Mouse (Mus musculus): ENCODE data around the gene Myh7.
"Not testable (repeated sequence)": the region's sequence is repeated elsewhere in the genome, so short reads cannot be mapped to it uniquely, and the experiment has no call there.

The Myh7 gene

DNA sequence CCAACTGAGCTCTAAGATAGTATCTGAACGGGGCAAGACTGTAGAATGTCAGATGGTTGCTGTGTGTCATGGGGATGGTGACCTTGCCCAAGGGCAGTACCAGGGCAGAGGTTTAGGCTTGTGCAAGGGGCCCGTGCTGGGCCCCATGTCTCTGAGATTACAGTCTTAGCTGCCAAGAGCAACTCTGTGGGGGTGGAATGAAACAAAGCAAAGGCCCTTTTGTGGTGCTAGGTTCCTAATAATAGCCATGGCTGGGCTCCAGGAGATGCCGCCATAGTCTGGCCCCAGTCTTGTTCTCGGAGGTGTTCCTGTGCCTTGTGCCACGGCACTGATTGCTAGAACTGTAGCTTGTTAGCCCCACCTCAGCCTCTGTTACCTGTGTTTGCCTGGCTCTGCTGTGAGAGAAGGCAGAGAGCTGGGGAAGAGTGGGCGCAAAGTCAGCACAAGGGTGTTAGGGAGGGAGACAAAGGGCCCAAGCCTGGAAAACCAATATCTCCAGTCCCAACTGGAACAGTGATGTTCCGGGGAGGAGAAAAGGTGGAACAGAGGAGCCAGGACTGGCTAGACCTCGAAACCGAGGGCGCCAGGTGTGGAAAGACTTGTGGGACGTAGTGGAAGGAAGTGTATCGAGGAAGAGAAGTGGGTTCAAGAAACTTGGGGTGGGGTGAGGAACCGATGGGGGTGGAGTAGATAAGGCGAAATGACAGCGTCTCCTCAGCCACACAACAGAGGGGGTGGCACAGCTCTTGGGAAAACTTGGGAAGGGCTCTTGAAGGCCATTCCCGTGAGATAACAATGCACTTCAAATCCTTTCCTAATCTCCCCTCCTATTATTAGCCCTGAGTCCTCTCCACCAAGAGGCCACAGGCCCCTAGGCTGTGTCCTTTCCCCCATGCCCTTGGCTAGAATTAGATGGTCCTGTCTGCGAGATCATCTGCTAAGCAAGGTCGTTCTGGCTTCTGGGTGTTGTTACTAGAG lies 9.7 kb upstream of the Myh7 start:
- no peak for DNase-seq (ENCODE audit: low spot score)

DNA sequence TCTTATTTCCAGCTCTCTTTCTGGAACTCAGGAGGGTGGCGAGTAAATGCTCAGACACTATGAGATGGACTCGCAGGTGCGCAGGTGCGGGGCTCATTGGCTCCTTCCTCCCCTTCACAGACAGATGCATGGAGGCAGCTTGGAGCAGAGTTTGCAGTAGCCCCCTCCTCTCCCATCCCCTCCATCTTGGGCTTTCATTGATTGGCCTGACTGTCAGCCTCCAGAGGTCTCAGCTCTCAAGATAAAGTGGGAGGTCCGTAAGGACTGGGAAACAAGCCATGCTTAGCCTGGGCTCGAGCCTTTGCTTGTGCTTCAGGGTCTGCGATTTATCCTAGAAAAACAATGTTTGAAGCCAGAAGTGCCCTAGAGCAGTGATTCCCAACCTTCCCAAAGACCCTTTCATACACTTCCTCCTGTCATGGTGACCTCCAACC lies 8.3 kb upstream of the Myh7 start:
- DNase-seq (ENCODE audit: low spot score), result no peak

DNA sequence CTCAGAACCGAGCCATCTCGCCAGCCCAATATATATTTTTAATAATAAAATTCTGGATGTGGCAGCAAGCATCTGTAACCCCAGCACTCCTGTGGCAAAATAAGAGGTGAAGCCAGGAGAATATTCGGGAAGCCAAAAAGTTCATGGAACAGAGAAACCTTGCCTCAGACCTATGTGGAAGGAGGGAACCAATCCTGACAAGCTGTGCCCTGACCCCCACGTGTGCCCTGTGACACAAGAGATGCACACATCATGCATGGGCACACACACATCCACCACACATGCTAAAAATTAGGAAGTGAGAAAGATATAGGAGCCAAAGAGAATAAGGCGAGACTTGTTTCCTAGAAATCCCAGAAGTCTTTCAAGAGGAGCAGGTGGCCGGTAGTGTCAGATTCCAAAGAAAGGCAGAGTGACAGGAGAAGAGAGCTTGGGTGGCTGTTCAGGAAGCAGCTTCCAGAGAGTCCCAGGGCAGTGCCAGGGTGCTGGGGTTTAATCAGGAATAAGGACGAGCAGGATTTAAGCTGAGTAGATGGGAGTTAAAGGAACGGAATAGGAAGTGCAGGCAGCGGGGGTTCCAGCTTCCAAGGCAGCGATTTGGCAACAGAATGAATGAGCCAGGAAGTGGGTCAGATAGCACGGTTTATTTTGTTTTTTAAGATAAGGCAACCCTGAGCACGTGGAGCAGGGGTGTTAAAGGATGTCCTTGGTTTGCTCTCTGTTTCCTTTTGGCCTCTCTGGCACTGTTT lies 7.7 kb upstream of the Myh7 start:
- DNase-seq (ENCODE audit: low spot score), result no peak

DNA sequence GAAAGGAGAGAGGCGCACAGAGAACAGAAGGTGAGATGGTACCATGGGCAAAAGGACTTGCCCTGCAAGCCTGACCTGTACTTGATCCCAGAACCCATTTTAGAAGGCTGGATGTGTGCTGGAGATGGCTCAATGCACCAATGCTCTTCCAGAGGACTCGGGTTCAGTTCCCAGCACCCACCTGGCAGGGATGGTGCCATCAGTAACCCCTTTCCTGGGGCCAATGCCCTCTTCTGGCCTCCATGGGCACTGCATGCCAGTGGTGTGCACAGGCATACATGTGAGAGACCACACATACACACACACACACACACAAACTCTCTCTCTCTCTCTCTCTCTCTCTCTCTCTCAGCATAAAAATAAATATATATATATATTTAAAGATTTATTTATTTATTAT lies 7.0 kb upstream of the Myh7 start:
- DNase-seq (ENCODE audit: low spot score), result no peak

DNA sequence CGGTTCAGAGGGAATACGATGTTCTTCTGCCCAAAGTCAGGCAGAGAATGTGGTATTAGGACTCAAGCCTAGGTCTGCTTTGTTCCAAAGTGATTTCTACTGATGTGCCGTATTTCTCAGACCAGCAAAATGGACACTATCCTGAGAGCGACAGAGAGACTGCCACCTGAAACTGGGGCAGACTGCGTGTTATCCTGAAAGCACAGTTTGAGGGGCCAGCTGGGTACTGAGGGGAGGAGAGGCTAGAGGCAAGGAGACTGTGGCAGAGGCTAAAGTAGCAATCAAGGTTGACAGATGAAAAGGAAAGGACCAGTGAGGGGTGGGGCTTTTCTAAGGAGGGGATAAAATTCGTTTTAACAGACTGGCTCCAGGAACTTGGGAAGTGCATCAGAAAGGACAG lies 6.4 kb upstream of the Myh7 start:
- no peak for DNase-seq (ENCODE audit: low spot score)

DNA sequence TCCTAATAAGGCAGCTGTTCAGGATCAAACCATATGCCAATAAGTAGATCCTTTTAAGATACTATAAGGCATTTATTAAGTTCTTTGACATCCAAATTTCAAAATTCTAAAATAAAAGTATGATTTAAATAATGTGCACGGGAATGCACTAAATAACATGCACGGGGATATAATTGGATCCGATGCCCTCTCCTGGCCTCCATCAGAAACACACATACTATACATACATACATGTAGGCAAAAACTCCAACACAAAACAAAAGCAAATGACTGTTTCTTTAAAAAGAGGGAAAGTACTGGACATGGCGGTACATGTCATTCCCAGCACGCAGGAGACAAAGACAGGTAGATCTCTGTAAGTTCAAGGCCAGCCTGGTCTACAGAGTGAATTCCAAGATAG lies 5.4 kb upstream of the Myh7 start:
- DNase-seq (ENCODE audit: low spot score), result not testable (repeated sequence)

DNA sequence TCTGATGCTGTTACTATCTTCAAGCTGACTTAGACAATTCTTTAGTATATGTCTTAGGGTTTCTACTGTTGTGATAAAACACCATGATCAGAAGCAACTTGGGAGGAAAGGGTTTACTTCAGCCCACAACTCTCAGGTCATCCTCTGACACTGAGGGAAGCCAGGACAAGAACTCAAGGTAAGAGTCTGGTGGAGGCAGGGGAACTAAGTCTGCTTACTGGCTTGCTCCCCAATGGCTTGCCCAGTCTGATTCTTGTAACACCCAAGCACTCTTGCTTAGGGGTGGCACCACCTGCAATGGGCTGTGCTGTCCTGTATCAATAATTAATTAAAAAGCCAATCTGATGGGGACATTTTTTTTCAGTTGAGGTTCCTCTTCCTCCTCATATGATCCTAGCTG lies 4.3 kb upstream of the Myh7 start:
- no peak for DNase-seq (ENCODE audit: low spot score)

DNA sequence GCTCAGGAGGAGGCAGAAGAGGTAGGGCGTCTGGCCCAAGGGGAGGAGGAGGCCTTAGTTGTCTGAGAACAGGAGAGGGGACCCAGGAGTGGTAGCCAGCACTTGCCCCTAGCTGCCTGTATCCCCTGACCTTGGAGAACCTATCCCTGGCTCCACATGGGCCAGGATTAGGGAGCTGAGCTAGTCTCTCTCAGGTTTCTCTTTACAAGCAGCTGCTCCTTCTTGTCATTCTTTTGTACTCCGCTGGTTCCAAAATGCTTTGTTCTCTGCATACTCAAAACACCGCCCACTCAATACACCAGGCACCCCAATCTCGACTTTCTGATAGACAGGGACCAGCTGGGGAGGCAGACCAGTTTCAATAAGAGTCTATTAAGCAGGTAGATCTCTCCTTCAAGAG lies 2.9 kb upstream of the Myh7 start:
- DNase-seq (ENCODE audit: low spot score), result no peak

DNA sequence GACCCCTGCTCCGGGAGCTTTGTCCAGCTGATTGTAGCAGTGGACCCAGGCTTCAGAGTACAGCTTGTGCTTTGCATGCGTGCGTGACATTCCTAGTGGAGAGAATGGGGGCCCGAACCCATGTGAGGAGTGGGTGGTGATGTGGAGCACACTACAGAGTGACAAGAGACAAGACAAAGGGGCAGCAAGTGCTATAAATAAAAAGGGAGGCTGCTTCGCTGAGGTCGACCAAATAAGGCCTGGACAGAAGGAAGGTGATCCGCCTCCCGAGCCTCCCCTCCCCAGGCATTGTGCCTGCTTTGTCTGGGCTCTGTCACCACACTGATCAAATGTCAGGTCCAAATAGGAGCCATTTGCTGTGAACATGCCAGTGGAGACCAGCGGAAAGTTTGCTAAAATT lies 2.4 kb upstream of the Myh7 start:
- no peak for DNase-seq (ENCODE audit: low spot score)

DNA sequence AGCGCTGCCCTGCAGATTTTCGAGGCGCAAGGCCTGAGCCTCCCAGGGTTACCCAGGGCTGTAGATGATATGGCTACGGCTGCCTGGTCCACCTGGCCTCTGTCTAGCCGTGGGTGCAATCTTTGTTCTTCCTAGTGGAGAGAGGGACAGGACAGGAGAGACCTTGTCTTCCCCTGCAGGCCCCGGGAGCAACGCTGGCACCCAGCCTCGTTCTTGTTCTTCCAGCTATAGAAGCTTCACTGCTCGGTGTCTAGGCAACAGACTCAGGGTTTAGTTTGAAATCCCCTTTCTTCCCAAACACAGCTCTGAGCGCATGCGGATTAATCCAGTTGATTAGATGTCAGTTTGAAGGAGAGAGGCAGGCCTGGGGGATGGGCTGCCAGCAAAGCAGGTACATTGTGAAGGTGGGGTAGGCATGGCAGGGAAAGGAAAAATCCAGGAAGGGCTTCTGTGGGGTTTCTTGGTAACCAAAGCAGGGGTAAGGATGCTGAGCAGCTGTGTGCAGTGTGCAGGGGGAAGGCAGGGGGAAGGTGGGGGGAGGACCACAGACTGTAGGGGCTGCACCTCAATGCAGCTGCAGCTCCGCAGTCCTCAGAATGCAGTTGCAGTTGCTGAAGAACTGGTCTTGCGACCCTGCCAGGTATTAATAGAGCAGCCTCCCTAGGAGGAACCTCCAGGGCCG lies 1.2 kb upstream of the Myh7 start:
- DNase-seq (ENCODE audit: low spot score), result no peak

DNA sequence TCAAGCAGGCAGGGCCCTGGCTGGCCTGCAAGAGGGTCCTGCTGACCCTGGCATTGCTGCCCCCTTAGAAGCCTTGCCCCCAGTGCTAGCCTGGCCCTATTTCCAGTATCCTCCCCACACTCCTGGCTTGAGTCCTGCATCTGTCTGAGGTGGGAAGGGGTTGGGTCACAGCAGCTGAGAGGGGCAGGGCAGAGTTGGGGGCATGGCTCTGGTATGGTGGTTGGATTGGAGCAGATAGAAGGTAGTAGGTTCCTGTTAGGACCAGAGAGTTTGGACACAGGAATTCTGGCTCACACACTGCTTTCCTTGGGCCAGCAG lies 402 bp upstream of the Myh7 start:
- no peak for DNase-seq (ENCODE audit: low spot score)

DNA sequence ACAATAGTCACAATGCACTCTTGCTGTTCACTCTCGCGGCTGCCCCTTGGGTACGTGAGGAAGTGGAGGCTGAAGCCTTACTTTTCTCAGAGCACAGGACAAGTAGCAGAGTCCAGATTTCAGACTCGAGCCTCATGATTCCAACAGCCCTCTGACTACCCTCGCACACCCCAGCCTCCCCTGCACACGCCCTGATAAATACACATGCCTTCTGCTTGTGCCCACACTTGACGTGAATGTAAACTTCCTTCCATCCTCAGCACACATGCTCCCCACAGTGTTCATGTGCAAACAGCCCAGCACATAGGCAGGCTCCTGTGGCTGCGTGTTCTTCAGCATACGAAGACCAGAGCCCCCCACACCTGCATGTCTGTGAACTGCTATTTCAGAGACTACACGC lies 790 bp downstream of the Myh7 start:
- peak; percentile 6 for DNase-seq (ENCODE audit: low spot score)

DNA sequence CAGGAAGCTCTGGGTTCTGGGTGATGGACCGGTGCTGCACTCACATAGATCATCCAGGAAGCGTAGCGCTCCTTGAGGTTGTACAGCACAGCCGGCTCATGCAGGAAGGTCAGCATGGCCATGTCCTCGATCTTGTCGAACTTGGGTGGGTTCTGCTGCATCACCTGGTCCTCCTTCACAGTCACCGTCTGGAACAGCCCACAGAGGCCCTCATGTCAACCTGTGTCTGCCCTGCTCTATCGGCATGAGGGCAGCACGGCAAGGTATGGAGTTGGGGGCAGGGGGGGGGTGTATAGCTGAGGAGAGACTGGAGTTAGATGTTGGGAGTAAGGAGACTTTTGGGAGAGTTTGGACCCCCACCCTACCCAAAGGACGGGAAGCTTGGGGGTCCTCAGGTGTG lies 2.2 kb downstream of the Myh7 start:
- no peak for DNase-seq (ENCODE audit: low spot score)

DNA sequence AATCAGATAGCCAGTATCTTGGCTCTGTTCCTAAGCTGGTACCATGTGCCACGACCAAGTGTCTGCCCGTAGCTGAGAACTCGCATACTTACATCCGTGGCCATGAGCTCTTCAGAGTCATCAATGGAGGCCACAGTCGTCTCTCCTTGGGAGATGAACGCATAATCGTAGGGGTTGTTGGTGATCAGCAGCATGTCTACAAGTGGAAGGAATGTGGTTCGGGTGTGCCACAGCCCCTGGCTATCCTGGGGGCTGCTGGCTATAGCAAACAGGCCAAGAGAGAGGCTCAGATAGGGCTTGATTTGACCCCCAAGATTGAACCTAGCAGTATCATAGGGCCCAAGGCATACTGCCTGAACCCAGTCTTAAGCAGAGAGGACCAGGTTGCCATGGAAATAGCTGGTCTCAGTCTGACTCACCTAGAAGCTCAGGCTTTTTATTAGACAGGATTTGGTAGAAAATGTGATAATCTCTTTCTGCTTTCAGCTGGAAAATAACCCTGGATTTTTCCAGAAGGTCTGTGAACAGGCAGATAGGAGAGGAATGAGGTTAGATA lies 4.5 kb downstream of the Myh7 start:
- no peak for DNase-seq (ENCODE audit: low spot score)

DNA sequence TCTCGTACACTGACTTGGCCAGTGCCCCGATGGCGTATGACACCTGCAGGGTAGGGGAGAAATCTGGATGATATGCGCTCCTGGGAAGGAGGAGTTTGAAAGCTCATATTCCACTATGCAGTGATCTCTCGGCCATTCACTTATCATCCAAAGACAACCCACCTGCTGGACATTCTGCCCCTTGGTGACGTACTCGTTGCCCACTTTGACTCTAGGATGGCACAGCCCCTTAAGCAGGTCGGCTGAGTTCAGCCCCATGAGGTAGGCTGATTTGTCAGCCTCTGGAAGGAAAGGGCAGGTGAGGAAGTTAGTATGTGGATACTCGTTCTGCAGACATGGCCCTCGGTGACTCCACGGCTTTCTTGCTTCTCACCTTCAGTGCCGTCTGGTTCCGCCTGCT lies 5.5 kb downstream of the Myh7 start:
- no peak for DNase-seq (ENCODE audit: low spot score)

DNA sequence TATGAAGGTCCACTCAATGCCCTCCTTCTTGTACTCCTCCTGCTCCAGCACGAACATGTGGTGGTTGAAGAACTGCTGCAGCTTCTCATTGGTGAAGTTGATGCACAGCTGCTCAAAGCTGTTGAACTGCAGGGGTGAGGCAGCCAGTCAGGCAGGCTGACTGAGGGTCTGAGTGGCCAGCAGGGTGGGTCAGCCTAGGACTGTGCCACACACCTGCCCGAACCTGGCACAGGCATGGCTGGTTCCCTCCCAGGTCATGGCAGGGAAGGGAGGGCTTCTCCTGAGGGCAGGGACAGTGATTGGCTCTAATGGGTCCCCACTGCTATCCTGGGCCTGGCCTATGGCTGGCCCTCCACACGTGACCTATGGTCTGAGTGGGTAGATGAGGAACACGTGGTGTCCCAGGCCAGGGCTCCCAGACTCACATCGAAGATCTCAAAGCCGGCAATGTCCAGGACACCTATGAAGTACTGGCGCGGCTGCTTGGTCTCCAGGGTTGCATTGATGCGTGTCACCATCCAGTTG lies 6.0 kb downstream of the Myh7 start:
- not testable (repeated sequence) for DNase-seq (ENCODE audit: low spot score)

DNA sequence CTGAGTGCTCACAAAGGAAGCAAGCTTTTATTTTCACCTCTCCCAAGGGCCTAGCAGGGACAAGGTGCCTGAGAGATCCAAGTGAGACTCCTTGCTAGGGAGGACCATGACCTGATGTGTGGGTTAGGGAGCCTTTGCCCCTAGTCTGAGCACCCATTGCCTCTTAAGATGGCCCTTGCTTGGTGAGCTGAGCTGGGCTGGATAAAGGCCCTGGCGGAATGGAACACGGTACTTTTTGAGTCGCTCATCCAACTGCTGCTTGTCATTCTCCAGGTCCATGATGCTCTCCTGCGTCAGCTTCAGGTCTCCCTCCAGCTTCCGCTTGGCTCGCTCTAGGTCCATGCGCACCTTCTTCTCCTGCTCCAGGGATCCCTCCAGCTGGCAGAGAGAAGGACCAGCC lies 12.5 kb downstream of the Myh7 start:
- no peak for DNase-seq (ENCODE audit: low spot score)

DNA sequence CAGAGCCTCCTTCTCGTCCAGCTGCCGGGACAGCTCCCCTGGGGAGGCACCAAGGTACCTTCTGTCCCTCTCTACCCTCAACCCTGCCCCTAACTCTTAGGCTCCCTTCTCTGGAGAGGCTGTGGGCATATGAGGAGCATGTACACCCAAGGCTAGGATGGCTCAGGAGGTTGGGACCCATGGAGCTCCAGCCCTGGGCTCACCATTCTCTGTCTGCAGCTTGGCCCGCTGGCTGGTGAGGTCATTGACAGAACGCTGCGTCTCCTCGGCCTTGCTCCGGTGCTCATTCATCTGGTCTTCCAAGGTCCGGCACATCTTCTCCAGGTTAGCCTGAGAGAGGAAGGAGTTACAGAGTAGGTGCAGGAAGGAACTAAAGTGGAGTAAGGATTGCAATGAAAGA lies 15.8 kb downstream of the Myh7 start:
- DNase-seq (ENCODE audit: low spot score), result no peak

DNA sequence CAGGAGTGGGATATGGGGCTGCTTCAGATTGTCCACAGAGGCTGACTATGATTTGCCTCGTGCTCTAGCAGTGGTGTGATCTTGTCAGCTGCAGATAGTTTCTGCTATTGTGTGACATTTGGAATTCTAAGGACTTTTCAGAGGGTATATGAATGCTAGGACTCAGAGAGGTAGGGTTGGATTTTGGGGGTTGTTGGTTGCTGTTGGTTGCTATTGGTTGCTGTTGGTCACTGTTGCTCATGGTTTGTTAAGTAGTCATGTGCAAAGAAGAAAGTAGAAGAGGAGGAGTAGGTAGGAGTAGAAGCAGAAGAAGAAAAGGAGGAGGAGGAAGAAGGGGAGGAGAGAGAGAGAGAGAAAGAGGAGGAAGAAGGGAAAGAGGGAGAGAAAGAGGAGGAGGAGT lies 17.8 kb downstream of the Myh7 start, which contains the start of gene Gm17428:
Gene Gm17428, plus strand, starts transcription at position 301 of the 400 bp plus-strand sequence.
- DNase-seq (ENCODE audit: low spot score), result no peak

DNA sequence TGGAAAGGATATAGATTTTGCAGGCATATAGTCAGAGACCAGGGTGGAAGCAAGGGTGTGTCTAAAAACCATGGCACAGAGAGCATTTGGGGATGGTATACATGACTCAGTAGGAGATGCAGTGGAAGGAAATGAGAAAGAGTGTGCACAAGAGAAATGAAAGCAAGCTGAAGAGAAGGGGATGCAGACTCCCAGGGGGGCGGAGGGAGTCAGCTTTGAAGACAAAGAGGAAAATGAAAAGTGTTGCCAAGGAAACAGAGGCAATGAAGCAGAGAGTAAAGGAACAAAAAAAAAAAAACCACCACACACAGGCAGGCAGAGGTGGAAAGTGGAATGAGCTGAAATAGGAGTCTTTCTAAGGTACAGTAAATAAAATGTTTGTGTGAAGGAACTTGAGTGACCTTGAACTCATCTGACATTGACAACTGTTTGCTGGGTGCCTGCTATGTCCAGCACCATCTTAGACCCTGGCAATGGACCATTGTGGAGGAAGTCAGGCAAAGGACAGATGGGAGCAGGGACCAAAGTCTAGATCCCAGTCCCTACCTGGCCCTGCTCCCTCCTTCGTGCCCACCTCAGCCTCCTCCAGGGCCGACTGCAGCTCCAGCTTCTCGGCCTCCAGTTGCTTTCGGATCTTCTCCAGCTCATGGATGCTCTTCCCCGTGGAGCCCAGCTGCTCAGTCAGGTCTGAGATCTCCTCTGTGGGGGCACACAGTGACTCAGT lies 20.2 kb downstream of the Myh7 start:
- no peak for DNase-seq (ENCODE audit: low spot score)

DNA sequence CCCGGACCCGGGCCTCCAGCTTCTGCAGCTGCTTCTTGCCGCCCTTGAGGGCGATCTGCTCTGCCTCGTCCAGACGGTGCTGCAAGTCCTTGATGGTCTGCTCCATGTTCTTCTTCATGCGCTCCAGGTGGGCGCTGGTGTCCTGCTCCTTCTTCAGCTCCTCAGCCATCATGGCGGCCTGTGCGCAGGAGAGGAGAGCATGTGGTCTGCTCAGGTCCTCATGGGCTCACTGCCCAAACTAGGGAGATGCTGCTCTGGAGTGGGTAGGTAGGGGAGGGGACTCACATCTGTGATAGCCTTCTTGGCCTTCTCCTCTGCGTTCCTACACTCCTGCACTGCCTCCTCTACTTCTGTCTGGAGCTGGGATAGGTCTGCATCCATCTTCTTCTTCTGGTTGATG lies 21.6 kb downstream of the Myh7 start:
- DNase-seq (ENCODE audit: low spot score), result not testable (repeated sequence)

DNA sequence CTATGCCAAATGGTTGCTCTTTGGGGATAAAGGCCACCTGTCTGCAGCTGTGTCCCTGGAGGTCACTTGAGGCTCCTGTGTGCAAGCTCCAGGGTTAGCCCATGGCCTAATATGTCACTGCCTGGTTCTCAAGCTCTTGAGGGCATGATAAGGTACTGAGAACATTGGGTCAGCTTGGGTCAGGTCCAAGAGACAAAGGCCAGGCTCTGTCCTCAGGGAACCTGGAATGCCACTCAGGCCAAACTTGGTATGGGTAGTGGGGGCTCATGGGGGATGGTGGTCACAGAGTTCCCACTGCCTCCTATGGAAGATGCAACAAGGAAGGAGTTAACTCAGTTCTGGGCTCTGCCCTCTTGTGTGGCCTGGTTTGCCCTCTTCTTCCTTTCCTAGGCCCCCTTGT lies 26.1 kb downstream of the Myh7 start:
- no peak for DNase-seq (ENCODE audit: low spot score)
